Comparison of ENCODE assay signal across 13 mouse cellular contexts in genomic region chr5:130502541-130502940, GRCm38 (mm10).
A peak's percentile ranks its signal among the peaks of the same experiment; 100 is the strongest.
DNase-seq lines count a peak whose midpoint lies in the region.
"Had no signal": no experiment of that assay in that cellular context is flagged by ENCODE, and none has a peak within 500 bp of the region (broad histone marks: within the 10 kb centered on the region; RNA-seq: fewer than 3 reads in every experiment).

No protein-coding gene starts in this region.

- peak; percentile 57 for DNase-seq in heart, adult 11 months
- DNase-seq in heart, postnatal 4 days = no peak
- peak; percentile 26 to 34 for DNase-seq in right cerebral cortex, adult 2 months (ENCODE audit: low spot score in 2 of 2)
- DNase-seq in right cerebral cortex, postnatal 4 days = no peak
- DNase-seq in layer of hippocampus, adult 9-11 months = peak; percentile 40
- DNase-seq in c-Kit-positive CD71-positive TER-119-positive erythroid progenitor cells, embryonic 14.5 days (ENCODE audit: low spot score) = no peak
- DNase-seq in embryo, embryonic 11 days = no peak
- DNase-seq: adrenal gland, postnatal 14 days; cerebellum, adult 2 months; cerebellum, postnatal 10 days; gastrocnemius, adult 2 months; gastrocnemius, postnatal 25 days; heart, postnatal 36 days had no signal

Comparison
In these comparisons a context has a peak if more than half of its experiments do, and no peak if none do; other contexts are left out.
1. DNase-seq: peak in heart, adult 11 months (single experiment), right cerebral cortex, adult 2 months (2 of 2) and layer of hippocampus, adult 9-11 months (single experiment); none in heart, postnatal 4 days (single experiment), right cerebral cortex, postnatal 4 days (single experiment), c-Kit-positive CD71-positive TER-119-positive erythroid progenitor cells, embryonic 14.5 days (single experiment) and embryo, embryonic 11 days (single experiment).